Mouse (Mus musculus): Measurements from ENCODE around the gene Cpsf6. TPM values are rescaled to one million over a fixed set of nuclear protein-coding genes. Genes with fewer than 3 reads are reported as not detected.
A peak's percentile ranks its signal among the peaks of the same experiment; 100 is the strongest.

Cpsf6 gene
- polyA plus RNA-seq, 1 experiment from 2014 or later = 76.7 TPM

- Histone ChIP-seq H3K27me3 (replicated peaks) (no peaks in the 10 kb centered on the region), H3K9me3 (no peaks in the 10 kb centered on the region), H3K36me3 (no peaks in the 10 kb centered on the region), H3K27ac (replicated peaks) (no peak overlapping the region), H3K4me3 (no peak overlapping the region), H3K9ac (no peak overlapping the region), H3K4me2 (no peak overlapping the region), H3K4me1 (peaks cover 4% of the 10 kb centered on the region)
- ATAC-seq (ENCODE audit: extremely low read depth, insufficient number of reproducible peaks, low FRiP score, low TSS enrichment) = no peak
- 85% methylated on average over 4 of the region's 4 CpGs for WGBS
These were observed 1.1 kb upstream of the Cpsf6 start for GRCm38 (mm10) chr10:117380721-117381570.

- no peak for ATAC-seq (ENCODE audit: extremely low read depth, insufficient number of reproducible peaks, low FRiP score, low TSS enrichment)
- H3K9ac ChIP-seq = no peak overlapping the region
- 86% methylated on average over 2 of the region's 2 CpGs for WGBS
These were observed 374 bp downstream of the Cpsf6 start for GRCm38 (mm10) chr10:117379441-117379840.

GRCm38 (mm10) chr10:117378642-117379041 lies 1.2 kb downstream of the Cpsf6 start:
- Histone ChIP-seq H3K27me3 (replicated peaks) (no peaks in the 10 kb centered on the region), H3K36me3 (no peaks in the 10 kb centered on the region), H3K4me1 (peaks cover 18% of the 10 kb centered on the region), H3K4me2 (no peak overlapping the region), H3K27ac (replicated peaks) (no peak overlapping the region), H3K4me3 (no peak overlapping the region), H3K9me3 (no peaks in the 10 kb centered on the region), H3K9ac (no peak overlapping the region)
- 72% methylated on average over 3 of the region's 3 CpGs for WGBS
- ATAC-seq (ENCODE audit: extremely low read depth, insufficient number of reproducible peaks, low FRiP score, low TSS enrichment) = no peak

More at GRCm38 (mm10) chr10:117379441-117379840, 374 bp downstream of the Cpsf6 start:
- Histone ChIP-seq H3K4me2 (no peak overlapping the region), H3K27me3 (replicated peaks) (no peaks in the 10 kb centered on the region), H3K4me3 (no peak overlapping the region), H3K27ac (replicated peaks) (no peak overlapping the region), H3K9me3 (no peaks in the 10 kb centered on the region), H3K36me3 (no peaks in the 10 kb centered on the region), H3K4me1 (peaks cover 11% of the 10 kb centered on the region)

- peaks cover 18% of the 10 kb centered on the region for H3K4me1 ChIP-seq
- no peak overlapping the region for H3K4me3 ChIP-seq
- no peaks in the 10 kb centered on the region for H3K36me3 ChIP-seq
- no peaks in the 10 kb centered on the region for H3K9me3 ChIP-seq
- no peak overlapping the region for H3K4me2 ChIP-seq
- no peak overlapping the region for H3K9ac ChIP-seq
- 91% methylated on average over 11 of the region's 11 CpGs for WGBS
- no peak for ATAC-seq (ENCODE audit: extremely low read depth, insufficient number of reproducible peaks, low FRiP score, low TSS enrichment)
- no peaks in the 10 kb centered on the region for H3K27me3 ChIP-seq (replicated peaks)
- no peak overlapping the region for H3K27ac ChIP-seq (replicated peaks)
These were observed 1.6 kb downstream of the Cpsf6 start for GRCm38 (mm10) chr10:117378291-117378555.

- Histone ChIP-seq H3K9me3 (no peaks in the 10 kb centered on the region), H3K27ac (replicated peaks) (peak overlapping the region; percentile 96), H3K4me3 (peak overlapping the region; percentile 98), H3K36me3 (no peaks in the 10 kb centered on the region), H3K9ac (peak overlapping the region; percentile 100), H3K4me1 (peaks cover 18% of the 10 kb centered on the region), H3K4me2 (peak overlapping the region; percentile 74), H3K27me3 (replicated peaks) (no peaks in the 10 kb centered on the region)
- no peak for ATAC-seq (ENCODE audit: extremely low read depth, insufficient number of reproducible peaks, low FRiP score, low TSS enrichment)
- WGBS = 22% methylated on average over 16 of the region's 16 CpGs
These were observed 2.2 kb downstream of the Cpsf6 start for GRCm38 (mm10) chr10:117377431-117378290.

- Histone ChIP-seq H3K27me3 (replicated peaks) (no peaks in the 10 kb centered on the region), H3K27ac (replicated peaks) (peak overlapping the region; percentile 96), H3K4me3 (peak overlapping the region; percentile 98), H3K9me3 (no peaks in the 10 kb centered on the region), H3K9ac (peak overlapping the region; percentile 100), H3K4me2 (peak overlapping the region; percentile 74), H3K36me3 (no peaks in the 10 kb centered on the region), H3K4me1 (peaks cover 18% of the 10 kb centered on the region)
- under 1% methylated on average over 64 of the region's 86 CpGs for WGBS
- peak; percentile 92 for ATAC-seq (ENCODE audit: extremely low read depth, insufficient number of reproducible peaks, low FRiP score, low TSS enrichment)
These were observed 3.1 kb downstream of the Cpsf6 start for GRCm38 (mm10) chr10:117376580-117377189.

GRCm38 (mm10) chr10:117375841-117376579 lies 3.8 kb downstream of the Cpsf6 start:
- H3K4me3 ChIP-seq = peak overlapping the region; percentile 98
- under 1% methylated on average over 72 of the region's 74 CpGs for WGBS
- peak overlapping the region; percentile 74 for H3K4me2 ChIP-seq
- H3K9me3 ChIP-seq = no peaks in the 10 kb centered on the region
- H3K27ac ChIP-seq (replicated peaks) = peak overlapping the region; percentile 96
- H3K27me3 ChIP-seq (replicated peaks) = no peaks in the 10 kb centered on the region
- peak; percentile 67 for ATAC-seq (ENCODE audit: extremely low read depth, insufficient number of reproducible peaks, low FRiP score, low TSS enrichment)
- no peaks in the 10 kb centered on the region for H3K36me3 ChIP-seq
- peak overlapping the region; percentile 100 for H3K9ac ChIP-seq
- peaks cover 18% of the 10 kb centered on the region for H3K4me1 ChIP-seq

GRCm38 (mm10) chr10:117375163-117375562 lies 4.7 kb downstream of the Cpsf6 start:
- peak overlapping the region; percentile 74 for H3K4me2 ChIP-seq
- peaks cover 18% of the 10 kb centered on the region for H3K4me1 ChIP-seq
- H3K27ac ChIP-seq (replicated peaks) = no peak overlapping the region
- peak overlapping the region; percentile 98 for H3K4me3 ChIP-seq
- WGBS = 21% methylated on average over 10 of the region's 10 CpGs
- H3K27me3 ChIP-seq (replicated peaks) = no peaks in the 10 kb centered on the region
- H3K36me3 ChIP-seq = no peaks in the 10 kb centered on the region
- peak overlapping the region; percentile 100 for H3K9ac ChIP-seq
- no peaks in the 10 kb centered on the region for H3K9me3 ChIP-seq
- no peak for ATAC-seq (ENCODE audit: extremely low read depth, insufficient number of reproducible peaks, low FRiP score, low TSS enrichment)

GRCm38 (mm10) chr10:117363106-117363505 lies 16.7 kb downstream of the Cpsf6 start:
- H3K4me3 ChIP-seq = no peak overlapping the region
- H3K4me2 ChIP-seq = no peak overlapping the region
- WGBS = 41% methylated on average over 3 of the region's 3 CpGs
- no peak overlapping the region for H3K9ac ChIP-seq
- ATAC-seq (ENCODE audit: extremely low read depth, insufficient number of reproducible peaks, low FRiP score, low TSS enrichment) = no peak
- 0 out of 2 replicates have a peak, but pooled peaks cover 4% of the 10 kb centered on the region for H3K4me1 ChIP-seq
- no peak overlapping the region for H3K27ac ChIP-seq (replicated peaks)
- H3K27me3 ChIP-seq (replicated peaks) = no peaks in the 10 kb centered on the region
- peaks cover 87% of the 10 kb centered on the region for H3K36me3 ChIP-seq
- H3K9me3 ChIP-seq = no peaks in the 10 kb centered on the region

GRCm38 (mm10) chr10:117358891-117359290 lies 20.9 kb downstream of the Cpsf6 start:
- WGBS = 89% methylated on average over 11 of the region's 11 CpGs
- no peak for ATAC-seq (ENCODE audit: extremely low read depth, insufficient number of reproducible peaks, low FRiP score, low TSS enrichment)

More at GRCm38 (mm10) chr10:117358891-117359290, 20.9 kb downstream of the Cpsf6 start:
- Histone ChIP-seq H3K4me1 (0 out of 2 replicates have a peak, but pooled peaks cover 4% of the 10 kb centered on the region), H3K4me2 (no peak overlapping the region), H3K9ac (no peak overlapping the region), H3K27ac (replicated peaks) (no peak overlapping the region), H3K27me3 (replicated peaks) (no peaks in the 10 kb centered on the region), H3K36me3 (peaks cover 80% of the 10 kb centered on the region), H3K4me3 (no peak overlapping the region), H3K9me3 (no peaks in the 10 kb centered on the region)

Data from heart, embryonic 13.5 days (tissue).